Mouse (Mus musculus) E14TG2a.4 (cell line): ENCODE data around the gene Ccdc92b.

Experiments
- CTCF ChIP-seq: conservative IDR thresholded peaks from 2 replicates; pipeline ENCODE4 v1.5.1; 2014; ENCODE audit warnings: low read length
- NANOG ChIP-seq: IDR thresholded peaks from 2 replicates; pipeline ENCODE4 v1.6.1; 2014; ENCODE audit warnings: borderline replicate concordance, low read length, mixed read lengths

DNA sequence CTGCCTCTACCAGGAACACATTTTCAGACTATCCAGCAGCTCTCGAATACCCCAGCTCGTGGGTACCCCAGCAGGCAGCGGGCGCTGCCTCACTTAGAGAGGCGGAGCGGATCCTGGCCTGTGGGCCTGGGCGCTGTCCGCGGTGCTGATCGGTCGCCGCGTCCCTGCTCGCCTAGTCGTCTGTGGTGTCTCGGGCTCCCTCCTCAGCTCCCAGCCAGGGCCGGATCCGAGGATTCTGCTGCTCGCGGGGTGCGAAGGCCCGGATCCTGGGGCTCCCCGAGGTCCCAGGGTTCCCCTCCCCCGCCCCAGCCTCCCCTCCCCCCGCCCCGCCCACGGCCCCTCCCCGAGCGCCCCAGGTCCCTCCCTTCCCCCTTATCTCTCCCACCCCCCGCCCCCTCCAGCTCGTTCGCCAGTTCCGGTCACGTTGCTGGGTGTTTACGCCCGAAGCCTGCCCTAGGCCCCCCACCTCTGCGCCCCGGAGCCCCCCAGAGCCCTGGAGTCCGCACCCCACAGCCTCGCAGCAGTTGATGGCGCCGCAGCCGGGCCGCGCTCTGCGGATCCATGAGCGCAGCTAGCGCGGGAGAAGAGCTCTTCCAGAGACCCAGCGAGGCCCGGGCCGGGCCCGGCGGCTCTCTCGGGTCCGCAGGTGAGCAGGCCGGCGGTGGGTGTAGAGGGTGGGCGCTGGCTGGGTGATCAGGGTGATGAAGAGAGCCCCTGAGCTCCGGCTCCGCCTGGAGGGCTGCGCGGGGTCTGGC, at the start of gene Ccdc92b:
- no peak for TF ChIP-seq CTCF
- TF ChIP-seq NANOG, result no peak
